Mouse (Mus musculus): ENCODE measurements around the gene Oaz1. TPM values are rescaled to one million over a fixed set of nuclear protein-coding genes. Genes with fewer than 3 reads are reported as not detected.

Oaz1 gene
- polyA plus RNA-seq, 1 experiment: 331 TPM

DNA sequence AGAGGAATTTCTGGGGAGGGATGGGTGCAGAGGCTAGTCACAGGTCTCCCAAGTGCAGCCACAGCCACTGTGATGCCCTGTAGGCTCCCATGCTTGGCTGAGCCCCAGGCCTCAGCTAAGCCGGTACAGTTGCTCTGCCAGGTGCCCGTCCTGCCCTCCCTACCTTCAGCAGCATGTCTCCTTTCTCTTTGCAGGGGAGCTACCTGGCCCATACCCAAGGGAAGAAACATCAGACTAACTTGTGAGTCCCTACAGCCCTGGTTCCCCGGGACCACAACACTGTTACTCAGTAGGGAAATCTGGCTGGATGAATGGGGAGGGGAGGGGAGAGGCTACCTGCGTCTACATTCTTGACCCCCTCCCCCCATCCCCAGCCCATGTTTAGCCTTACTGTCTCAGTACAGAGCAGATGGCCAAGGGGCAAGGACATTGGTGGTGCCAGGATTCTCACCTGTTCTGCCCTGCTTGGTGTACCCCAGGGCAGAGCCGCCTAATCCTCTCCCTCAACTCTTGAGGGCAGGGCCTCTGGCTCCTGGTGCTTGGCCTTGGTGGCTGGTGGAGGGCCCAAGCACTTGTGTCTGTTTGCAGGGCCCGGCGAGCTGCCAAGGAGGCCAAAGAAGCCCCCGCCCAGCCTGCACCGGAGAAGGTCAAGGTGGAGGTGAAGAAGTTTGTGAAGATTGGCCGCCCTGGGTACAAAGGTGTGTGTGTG, 24.1 kb upstream of the Oaz1 start:
- Histone ChIP-seq H3K4me1 (ENCODE audit: control insufficient read depth, insufficient read depth, low read length) (peaks cover 4% of the 10 kb centered on the region; the same call in 1 of the 2 replicates), H3K27ac (ENCODE audit: insufficient read depth, low read length) (no peak overlapping the region), H3K4me3 (ENCODE audit: insufficient read depth, low read length) (no peak overlapping the region)
- no peak for TF ChIP-seq CTCF (IDR thresholded peaks at IDR 0.05; ENCODE audit: borderline replicate concordance, insufficient read depth, low read length)
- no peak for TF ChIP-seq POLR2A (IDR thresholded peaks at IDR 0.05; ENCODE audit: low read depth, low read length)

DNA sequence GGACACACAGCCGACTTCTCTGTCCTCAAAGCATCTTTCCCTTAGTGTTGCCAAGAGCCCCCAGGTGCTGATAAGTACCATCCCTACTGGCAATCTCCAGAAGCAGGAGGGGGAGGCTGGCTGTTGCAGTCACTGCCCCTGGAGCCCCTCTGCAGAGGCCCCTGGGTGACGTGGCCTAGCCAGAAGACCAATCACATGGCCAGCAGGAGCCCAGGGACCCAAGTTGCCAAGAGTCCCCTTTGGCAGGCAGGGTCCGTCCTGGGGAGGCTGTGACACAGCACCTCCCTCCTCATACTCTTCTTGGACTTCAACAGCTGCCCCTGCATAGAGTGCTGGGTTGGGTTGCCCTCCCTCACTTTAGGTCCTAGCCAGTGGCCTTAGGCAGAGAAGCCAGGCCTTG, 23.5 kb upstream of the Oaz1 start:
- TF ChIP-seq CTCF (IDR thresholded peaks at IDR 0.05; ENCODE audit: borderline replicate concordance, insufficient read depth, low read length): no peak
- TF ChIP-seq POLR2A (IDR thresholded peaks at IDR 0.05; ENCODE audit: low read depth, low read length): no peak
- Histone ChIP-seq H3K27ac (ENCODE audit: insufficient read depth, low read length) (no peak overlapping the region), H3K4me3 (ENCODE audit: insufficient read depth, low read length) (no peak overlapping the region), H3K4me1 (ENCODE audit: control insufficient read depth, insufficient read depth, low read length) (peaks cover 4% of the 10 kb centered on the region; the same call in 1 of the 2 replicates)

DNA sequence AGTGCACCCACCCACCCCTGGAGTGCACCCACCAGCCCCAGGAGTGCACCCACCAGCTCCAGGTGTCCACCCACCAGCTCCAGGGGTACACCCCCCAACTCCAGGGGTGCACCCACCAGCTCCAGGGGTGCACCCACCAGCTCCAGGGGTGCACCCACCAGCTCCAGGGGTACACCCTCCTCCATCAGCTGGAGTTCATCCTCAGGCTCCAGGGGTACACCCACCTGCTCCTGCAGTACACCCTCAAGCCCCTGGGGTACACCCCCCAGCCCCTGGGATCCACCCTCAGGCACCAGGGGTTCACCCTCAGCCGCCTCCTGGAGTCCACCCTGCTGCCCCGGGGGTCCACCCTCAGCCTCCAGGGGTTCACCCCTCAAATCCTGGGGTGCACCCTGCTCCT, 22.1 kb upstream of the Oaz1 start:
- H3K27ac ChIP-seq (ENCODE audit: insufficient read depth, low read length): no peak overlapping the region
- peaks cover 4% of the 10 kb centered on the region; the same call in 1 of the 2 replicates for H3K4me1 ChIP-seq (ENCODE audit: control insufficient read depth, insufficient read depth, low read length)
- no peak overlapping the region for H3K4me3 ChIP-seq (ENCODE audit: insufficient read depth, low read length)
- TF ChIP-seq CTCF (IDR thresholded peaks at IDR 0.05; ENCODE audit: borderline replicate concordance, insufficient read depth, low read length) (no peak), POLR2A (IDR thresholded peaks at IDR 0.05; ENCODE audit: low read depth, low read length) (no peak)

DNA sequence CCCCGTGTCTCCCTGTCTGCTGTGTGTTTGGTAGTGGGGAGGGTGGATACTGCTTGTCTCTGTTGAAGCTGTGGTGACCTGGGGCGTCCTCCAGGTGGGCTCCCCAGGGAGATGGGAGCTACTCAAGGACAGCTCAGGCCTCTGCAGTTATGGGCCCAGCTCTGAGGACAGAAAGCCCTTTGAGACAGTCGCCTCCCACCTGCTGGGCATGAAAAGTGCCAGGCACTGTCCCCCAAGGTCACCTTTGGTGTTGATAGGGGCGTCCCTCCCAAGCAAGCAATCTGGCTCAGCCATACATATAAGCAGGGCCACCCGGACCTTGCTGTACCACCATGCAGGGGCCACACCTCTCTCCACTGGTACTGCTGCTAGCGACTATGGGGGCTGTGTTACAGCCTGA, 21.5 kb upstream of the Oaz1 start, which contains the start of gene Amh:
Amh (plus strand) TSS at position 328 of the 400 bp plus-strand sequence.
- peaks cover 4% of the 10 kb centered on the region; the same call in 1 of the 2 replicates for H3K4me1 ChIP-seq (ENCODE audit: control insufficient read depth, insufficient read depth, low read length)
- no peak within 1 kb of the TSS for H3K27ac ChIP-seq (ENCODE audit: insufficient read depth, low read length)
- no peak for TF ChIP-seq CTCF (IDR thresholded peaks at IDR 0.05; ENCODE audit: borderline replicate concordance, insufficient read depth, low read length)
- TF ChIP-seq POLR2A (IDR thresholded peaks at IDR 0.05; ENCODE audit: low read depth, low read length): no peak
- H3K4me3 ChIP-seq (ENCODE audit: insufficient read depth, low read length): no peak within 1 kb of the TSS

DNA sequence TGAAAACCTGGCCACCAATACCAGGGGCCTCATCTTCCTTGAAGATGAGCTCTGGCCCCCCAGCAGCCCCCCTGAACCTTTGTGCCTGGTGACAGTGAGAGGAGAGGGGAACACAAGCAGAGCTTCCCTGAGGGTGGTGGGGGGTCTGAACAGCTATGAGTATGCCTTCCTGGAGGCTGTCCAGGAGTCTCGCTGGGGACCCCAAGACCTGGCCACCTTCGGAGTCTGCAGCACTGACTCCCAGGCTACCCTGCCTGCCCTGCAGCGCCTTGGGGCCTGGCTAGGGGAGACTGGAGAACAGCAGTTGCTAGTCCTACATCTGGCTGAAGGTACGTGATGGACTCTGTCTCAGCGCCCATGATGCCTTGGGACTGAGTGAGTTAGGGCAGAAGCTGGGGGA, 21.1 kb upstream of the Oaz1 start:
- Histone ChIP-seq H3K4me1 (ENCODE audit: control insufficient read depth, insufficient read depth, low read length) (peaks cover 4% of the 10 kb centered on the region; the same call in 1 of the 2 replicates), H3K27ac (ENCODE audit: insufficient read depth, low read length) (no peak overlapping the region), H3K4me3 (ENCODE audit: insufficient read depth, low read length) (no peak overlapping the region)
- TF ChIP-seq CTCF (IDR thresholded peaks at IDR 0.05; ENCODE audit: borderline replicate concordance, insufficient read depth, low read length) (no peak), POLR2A (IDR thresholded peaks at IDR 0.05; ENCODE audit: low read depth, low read length) (no peak)

DNA sequence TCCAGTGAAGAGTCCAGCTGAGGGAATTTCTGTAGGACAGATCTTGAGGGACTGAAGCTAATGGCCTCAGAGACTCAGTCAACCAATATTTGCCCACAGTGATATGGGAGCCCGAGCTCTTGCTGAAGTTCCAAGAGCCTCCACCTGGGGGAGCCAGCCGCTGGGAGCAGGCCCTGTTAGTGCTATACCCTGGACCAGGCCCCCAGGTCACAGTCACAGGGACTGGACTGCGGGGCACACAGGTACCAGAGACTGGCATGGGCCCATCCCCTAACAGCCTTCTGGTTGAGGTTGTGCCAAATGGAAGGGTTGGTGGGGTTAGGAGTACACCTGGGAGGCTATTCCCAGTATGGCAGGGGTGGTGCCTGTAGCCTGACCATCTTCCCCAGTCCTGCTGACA, 20.5 kb upstream of the Oaz1 start:
- 0 out of 2 replicates have a peak, but pooled peaks have one; percentile 9 for TF ChIP-seq CTCF (IDR thresholded peaks at IDR 0.05; ENCODE audit: borderline replicate concordance, insufficient read depth, low read length)
- no peak for TF ChIP-seq POLR2A (IDR thresholded peaks at IDR 0.05; ENCODE audit: low read depth, low read length)
- Histone ChIP-seq H3K27ac (ENCODE audit: insufficient read depth, low read length) (no peak overlapping the region), H3K4me3 (ENCODE audit: insufficient read depth, low read length) (no peak overlapping the region), H3K4me1 (ENCODE audit: control insufficient read depth, insufficient read depth, low read length) (peaks cover 4% of the 10 kb centered on the region; the same call in 1 of the 2 replicates)

DNA sequence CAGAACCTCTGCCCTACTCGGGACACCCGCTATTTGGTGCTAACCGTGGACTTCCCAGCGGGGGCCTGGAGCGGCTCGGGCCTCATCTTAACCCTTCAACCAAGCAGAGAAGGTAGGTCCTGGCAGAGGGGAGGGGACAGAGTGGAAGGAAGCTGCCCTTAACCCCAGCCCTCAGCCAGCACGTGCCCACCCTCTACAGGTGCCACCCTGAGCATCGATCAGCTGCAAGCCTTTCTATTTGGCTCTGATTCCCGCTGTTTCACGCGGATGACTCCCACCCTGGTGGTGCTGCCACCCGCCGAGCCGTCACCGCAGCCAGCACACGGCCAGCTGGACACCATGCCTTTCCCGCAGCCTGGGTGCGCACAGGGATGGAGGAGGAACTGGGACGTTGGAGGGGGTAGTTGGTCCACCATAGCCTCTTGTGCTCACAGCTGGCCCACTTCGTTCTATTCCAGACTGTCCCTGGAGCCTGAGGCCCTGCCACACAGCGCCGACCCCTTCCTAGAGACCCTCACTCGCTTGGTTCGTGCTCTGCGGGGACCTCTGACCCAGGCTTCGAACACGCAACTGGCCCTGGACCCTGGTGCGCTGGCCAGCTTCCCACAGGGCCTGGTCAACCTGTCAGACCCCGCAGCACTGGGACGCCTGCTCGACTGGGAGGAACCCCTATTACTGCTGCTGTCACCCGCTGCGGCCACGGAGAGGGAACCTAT, 20.0 kb upstream of the Oaz1 start:
- TF ChIP-seq POLR2A (IDR thresholded peaks at IDR 0.05; ENCODE audit: low read depth, low read length) (no peak), CTCF (IDR thresholded peaks at IDR 0.05; ENCODE audit: borderline replicate concordance, insufficient read depth, low read length) (no peak)
- Histone ChIP-seq H3K4me1 (ENCODE audit: control insufficient read depth, insufficient read depth, low read length) (peaks cover 4% of the 10 kb centered on the region; the same call in 1 of the 2 replicates), H3K4me3 (ENCODE audit: insufficient read depth, low read length) (no peak overlapping the region), H3K27ac (ENCODE audit: insufficient read depth, low read length) (no peak overlapping the region)

DNA sequence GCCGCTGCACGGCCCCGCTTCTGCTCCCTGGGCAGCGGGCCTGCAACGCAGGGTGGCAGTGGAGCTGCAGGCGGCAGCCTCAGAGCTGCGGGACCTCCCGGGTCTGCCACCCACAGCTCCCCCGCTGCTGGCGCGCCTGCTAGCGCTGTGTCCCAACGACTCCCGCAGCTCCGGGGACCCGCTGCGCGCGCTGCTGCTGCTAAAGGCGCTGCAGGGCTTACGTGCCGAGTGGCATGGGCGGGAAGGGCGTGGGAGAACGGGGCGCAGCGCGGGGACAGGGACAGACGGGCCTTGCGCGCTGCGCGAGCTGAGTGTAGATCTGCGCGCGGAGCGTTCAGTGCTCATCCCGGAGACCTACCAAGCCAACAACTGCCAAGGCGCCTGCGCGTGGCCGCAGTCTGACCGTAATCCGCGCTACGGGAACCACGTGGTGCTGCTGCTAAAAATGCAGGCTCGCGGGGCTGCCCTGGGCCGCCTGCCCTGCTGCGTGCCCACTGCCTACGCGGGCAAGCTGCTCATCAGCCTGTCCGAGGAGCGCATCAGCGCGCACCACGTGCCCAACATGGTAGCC, 19.3 kb upstream of the Oaz1 start:
- Histone ChIP-seq H3K27ac (ENCODE audit: insufficient read depth, low read length) (no peak overlapping the region), H3K4me1 (ENCODE audit: control insufficient read depth, insufficient read depth, low read length) (peaks cover 4% of the 10 kb centered on the region; the same call in 1 of the 2 replicates), H3K4me3 (ENCODE audit: insufficient read depth, low read length) (no peak overlapping the region)
- TF ChIP-seq CTCF (IDR thresholded peaks at IDR 0.05; ENCODE audit: borderline replicate concordance, insufficient read depth, low read length) (no peak), POLR2A (IDR thresholded peaks at IDR 0.05; ENCODE audit: low read depth, low read length) (peak; percentile 42; the same call in 1 of the 2 replicates)

DNA sequence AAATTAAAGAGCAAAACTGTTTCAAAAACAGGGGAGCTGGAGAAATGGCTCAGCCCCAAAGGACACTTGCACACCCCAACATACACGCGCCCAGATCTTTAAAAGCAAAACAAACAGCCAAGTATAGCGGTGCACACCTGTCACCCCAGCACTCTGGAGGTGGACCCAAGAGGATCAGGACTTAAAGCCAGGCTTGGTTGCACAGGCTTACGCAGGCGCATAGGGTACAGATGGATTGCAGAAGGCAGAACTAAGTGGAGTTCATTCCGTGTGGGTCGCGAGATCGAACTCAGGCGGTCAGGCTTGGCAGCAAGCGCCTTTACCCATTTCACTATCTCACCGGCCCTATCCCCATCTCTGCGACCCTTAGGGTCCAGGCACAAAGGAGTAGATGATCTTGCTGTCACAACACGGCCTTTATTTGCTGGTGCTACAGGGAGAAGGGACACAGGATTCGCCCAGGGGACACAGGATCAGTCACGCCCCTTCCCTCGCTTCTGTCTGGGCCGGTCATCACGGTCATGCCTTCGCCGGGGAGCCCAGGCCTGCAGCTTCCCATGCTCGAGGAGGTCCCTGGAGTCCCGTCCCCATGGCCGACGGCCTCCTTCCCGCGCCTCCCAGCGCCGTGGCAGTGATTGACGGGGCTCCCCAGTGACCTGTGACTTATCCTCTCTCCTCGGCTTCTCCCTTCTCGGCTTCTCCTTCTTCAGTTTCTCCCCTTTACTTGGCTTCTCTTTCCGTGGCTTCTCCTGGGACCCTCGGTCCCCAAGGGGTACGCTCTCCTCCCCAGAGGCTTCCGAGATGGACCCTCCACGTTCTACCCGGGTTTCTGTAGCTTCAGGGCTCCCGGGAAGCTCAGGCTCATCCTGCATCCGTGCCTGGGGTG, 18.1 kb upstream of the Oaz1 start:
- H3K4me3 ChIP-seq (ENCODE audit: insufficient read depth, low read length): no peak overlapping the region
- no peak overlapping the region for H3K27ac ChIP-seq (ENCODE audit: insufficient read depth, low read length)
- peaks cover 4% of the 10 kb centered on the region; the same call in 1 of the 2 replicates for H3K4me1 ChIP-seq (ENCODE audit: control insufficient read depth, insufficient read depth, low read length)
- TF ChIP-seq POLR2A (IDR thresholded peaks at IDR 0.05; ENCODE audit: low read depth, low read length) (no peak), CTCF (IDR thresholded peaks at IDR 0.05; ENCODE audit: borderline replicate concordance, insufficient read depth, low read length) (no peak)

Data from embryonic fibroblast, embryonic 13.5 days (primary cell).